Mouse (Mus musculus): Measurements from ENCODE around the gene Znhit3. TPM values are rescaled to one million over a fixed set of nuclear protein-coding genes. Genes with fewer than 3 reads are reported as not detected.
A peak's percentile ranks its signal among the peaks of the same experiment; 100 is the strongest.
"Not testable (repeated sequence)": the region's sequence is repeated elsewhere in the genome, so short reads cannot be mapped to it uniquely, and the experiment has no call there.

Znhit3 gene
- polyA plus RNA-seq, 1 experiment: 20.2 TPM

DNA sequence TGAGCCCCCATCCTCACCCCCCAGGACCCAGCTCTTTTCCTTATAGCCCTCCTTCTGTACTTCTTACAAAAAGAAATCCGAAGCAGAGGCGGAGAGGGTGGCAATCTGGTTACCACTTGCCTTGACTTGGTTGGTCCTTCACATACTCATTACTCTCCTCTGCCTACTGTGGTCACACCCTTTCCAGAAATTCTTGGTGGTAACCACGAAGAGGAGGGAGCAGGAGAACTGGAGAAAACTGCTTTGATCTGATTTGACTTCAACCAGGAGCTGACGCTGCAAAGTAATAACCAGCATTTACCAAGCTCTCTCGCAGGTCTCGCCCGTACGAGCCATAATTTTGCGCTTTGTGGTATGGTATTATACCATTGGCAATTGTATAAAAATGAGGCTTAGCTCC, 35.2 kb downstream of the Znhit3 start:
- H3K4me1 ChIP-seq (ENCODE audit: control insufficient read depth, insufficient read depth, low read length): no peaks in the 10 kb centered on the region
- TF ChIP-seq POLR2A (IDR thresholded peaks at IDR 0.05; ENCODE audit: low read depth, low read length) (0 out of 2 replicates have a peak, but pooled peaks have one; percentile 8), CTCF (IDR thresholded peaks at IDR 0.05; ENCODE audit: borderline replicate concordance, insufficient read depth, low read length) (no peak)
- peak overlapping the region; percentile 89 for H3K4me3 ChIP-seq (ENCODE audit: insufficient read depth, low read length)
- H3K27ac ChIP-seq (ENCODE audit: insufficient read depth, low read length): peak overlapping the region; percentile 74

DNA sequence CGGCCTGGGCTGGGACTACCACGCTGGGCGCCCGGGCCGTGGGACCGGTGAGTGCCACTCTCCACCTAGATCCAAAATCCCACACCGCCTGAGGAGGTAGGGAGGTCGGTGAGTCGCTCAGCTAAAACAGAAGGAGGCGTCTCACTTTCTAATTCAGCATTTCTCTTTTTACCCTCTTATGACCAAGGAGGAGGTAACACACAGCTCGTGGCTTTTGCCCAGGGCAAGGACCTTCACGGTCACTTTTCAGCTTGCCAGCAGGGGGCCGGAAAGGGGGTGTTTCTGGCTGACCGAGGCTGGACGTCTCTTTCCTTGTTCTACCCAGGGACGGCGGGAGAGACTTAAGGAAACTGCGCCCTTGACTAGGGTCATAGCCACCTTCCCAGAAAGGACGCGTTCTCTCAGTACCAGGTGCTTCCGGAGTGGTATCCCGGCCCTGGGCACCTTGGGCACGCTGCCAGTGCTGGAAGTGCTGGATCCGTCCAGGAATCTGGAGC, 35.7 kb downstream of the Znhit3 start:
- peak overlapping the region; percentile 89 for H3K4me3 ChIP-seq (ENCODE audit: insufficient read depth, low read length)
- TF ChIP-seq POLR2A (IDR thresholded peaks at IDR 0.05; ENCODE audit: low read depth, low read length): no peak; the same call in 1 of the 2 replicates
- no peak for TF ChIP-seq CTCF (IDR thresholded peaks at IDR 0.05; ENCODE audit: borderline replicate concordance, insufficient read depth, low read length)
- no peaks in the 10 kb centered on the region for H3K4me1 ChIP-seq (ENCODE audit: control insufficient read depth, insufficient read depth, low read length)
- H3K27ac ChIP-seq (ENCODE audit: insufficient read depth, low read length): peak overlapping the region; percentile 74

DNA sequence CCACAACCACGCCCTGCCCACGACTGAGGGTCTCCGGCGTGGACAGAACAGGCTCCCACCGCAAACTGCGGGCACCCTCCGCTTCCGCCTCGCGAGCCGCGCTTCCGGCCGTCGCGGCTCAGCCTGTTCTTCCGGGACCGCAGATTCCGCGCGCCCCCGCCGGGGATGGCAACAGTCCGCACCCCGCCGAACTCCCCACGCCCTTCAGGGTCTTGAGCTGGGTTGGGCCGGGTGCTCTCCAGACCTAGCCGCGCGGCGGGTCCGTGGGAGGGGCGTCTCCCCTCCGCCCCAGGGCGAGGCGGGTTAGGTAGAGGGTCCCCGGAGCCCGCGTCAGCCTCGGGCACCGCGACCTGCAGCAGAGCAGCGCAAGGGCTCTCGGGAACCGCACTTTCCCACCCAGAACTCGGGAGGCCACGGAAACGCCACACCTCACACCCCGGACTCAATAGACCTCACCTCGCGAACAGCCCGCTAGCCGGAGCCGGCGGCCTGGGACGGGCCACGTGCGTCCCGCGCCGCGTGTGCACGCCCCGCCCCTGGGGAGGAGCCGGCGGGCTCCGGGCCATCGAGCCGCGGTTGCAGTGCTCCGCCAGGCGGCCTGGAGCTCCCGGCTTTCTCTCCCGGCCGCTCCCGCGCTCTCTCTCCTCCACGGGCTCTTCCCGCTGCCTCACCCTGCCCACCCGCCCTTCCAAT, 36.2 kb downstream of the Znhit3 start, which contains the start of the genes Myo19 and Pigw:
TSS of gene Myo19 (plus strand) at position 377 of the 693 bp plus-strand sequence.
TSS of gene Pigw (minus strand) at position 514 of the 693 bp plus-strand sequence.
- H3K27ac ChIP-seq (ENCODE audit: insufficient read depth, low read length): peak within 1 kb of the TSS; percentile 74
- peak within 1 kb of the TSS; percentile 89 for H3K4me3 ChIP-seq (ENCODE audit: insufficient read depth, low read length)
- peak; percentile 75 for TF ChIP-seq POLR2A (IDR thresholded peaks at IDR 0.05; ENCODE audit: low read depth, low read length)
- TF ChIP-seq CTCF (IDR thresholded peaks at IDR 0.05; ENCODE audit: borderline replicate concordance, insufficient read depth, low read length): no peak
- H3K4me1 ChIP-seq (ENCODE audit: control insufficient read depth, insufficient read depth, low read length): no peaks in the 10 kb centered on the region

DNA sequence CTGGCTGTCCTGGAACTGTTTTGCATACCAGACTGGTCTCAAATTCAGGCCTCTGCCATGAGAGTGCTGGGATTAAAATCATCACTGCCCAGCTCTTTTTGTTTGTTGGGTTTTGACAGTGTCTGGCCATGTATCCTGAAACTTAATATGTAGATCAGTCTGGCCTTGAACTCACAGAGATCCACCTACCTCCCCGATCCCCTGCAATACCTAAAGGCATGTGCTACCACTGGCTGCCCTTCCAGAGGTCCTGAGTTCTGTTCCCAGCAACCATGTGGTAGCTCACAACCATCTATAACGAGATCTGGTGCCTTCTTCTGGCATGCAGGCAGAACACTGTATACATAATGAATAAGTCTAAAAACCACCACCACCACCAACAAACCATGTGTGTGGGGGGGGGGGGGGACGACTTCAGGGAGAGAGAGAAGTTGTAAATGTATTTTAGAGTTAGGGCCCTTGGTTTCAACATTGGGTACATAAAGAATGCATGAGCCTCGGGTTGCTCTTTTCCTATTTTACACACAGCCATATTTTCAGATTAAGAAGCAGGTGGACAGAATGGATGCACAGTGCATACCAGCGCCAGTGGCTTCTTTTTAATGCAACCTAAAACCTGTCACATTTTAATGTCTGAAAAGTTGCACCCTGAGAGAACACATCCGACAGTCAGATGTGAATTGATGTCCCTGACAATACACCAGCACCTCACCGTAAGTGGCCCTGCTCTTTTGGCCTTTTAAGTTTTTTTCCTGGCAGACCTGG, 37.0 kb downstream of the Znhit3 start:
- TF ChIP-seq POLR2A (IDR thresholded peaks at IDR 0.05; ENCODE audit: low read depth, low read length): 0 out of 2 replicates have a peak, but pooled peaks have one; percentile 29
- TF ChIP-seq CTCF (IDR thresholded peaks at IDR 0.05; ENCODE audit: borderline replicate concordance, insufficient read depth, low read length): no peak
- Histone ChIP-seq H3K27ac (ENCODE audit: insufficient read depth, low read length) (peak overlapping the region; percentile 74; the same call in 1 of the 2 replicates), H3K4me3 (ENCODE audit: insufficient read depth, low read length) (peak overlapping the region; percentile 89), H3K4me1 (ENCODE audit: control insufficient read depth, insufficient read depth, low read length) (no peaks in the 10 kb centered on the region)

DNA sequence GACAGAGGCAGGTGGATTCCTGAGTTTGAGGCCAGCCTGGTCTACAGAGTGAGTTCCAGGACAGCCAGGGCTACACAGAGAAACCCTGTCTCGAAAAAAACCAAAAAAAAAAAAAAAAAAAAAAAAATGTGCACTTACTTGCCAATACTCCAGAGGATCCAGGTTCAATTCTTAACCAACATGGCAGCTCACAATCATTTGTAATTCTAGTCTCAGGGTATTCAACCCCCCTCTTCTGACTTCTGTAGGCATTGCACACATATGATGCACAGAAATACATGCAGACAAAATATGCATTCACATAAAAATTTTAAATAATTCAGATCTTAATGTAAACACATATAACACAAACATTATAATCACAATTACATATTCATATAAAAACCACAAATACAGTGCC, 40.1 kb downstream of the Znhit3 start:
- not testable (repeated sequence) for H3K4me3 ChIP-seq (ENCODE audit: insufficient read depth, low read length)

DNA sequence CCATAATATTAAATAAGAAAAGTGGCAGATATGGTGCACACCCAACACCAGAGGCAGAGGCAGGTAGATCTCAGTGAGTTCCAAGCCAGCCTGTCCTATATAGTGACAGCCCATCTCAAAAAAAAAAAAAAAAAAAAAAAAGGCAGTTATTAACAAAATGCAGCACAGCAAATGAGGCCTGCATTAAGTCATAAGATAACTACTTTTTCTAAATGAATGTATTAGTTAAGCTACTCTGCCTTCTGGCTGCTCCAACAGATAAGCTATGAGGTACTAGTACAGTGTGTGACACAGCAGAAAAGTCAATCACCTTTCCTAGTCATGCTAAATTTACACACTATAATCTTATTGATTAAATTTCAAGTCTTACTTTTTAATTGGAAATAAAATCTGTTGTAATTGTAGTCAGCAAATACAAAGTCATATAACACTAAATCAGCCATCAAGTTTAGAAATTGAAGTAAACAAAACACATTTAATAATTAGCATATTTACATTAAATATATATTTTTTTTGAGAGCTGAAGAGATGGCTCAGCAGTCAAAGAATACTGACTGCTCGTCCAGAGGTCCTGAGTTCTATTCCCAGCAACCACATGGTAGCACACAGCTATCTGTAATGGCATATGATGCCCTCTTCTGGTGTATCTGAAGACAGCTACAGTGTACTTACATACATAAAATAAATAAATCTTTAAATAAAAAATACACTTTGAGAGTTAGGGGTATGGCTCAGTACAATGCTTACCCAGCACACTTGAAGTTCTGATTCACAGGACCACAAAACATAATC, 42.9 kb downstream of the Znhit3 start:
- no peak for TF ChIP-seq CTCF (IDR thresholded peaks at IDR 0.05; ENCODE audit: borderline replicate concordance, insufficient read depth, low read length)
- no peak for TF ChIP-seq POLR2A (IDR thresholded peaks at IDR 0.05; ENCODE audit: low read depth, low read length)
- no peak overlapping the region for H3K27ac ChIP-seq (ENCODE audit: insufficient read depth, low read length)
- no peak overlapping the region for H3K4me3 ChIP-seq (ENCODE audit: insufficient read depth, low read length)
- no peaks in the 10 kb centered on the region for H3K4me1 ChIP-seq (ENCODE audit: control insufficient read depth, insufficient read depth, low read length)

More for the DNA sequence above, 40.1 kb downstream of the Znhit3 start:
- H3K27ac ChIP-seq (ENCODE audit: insufficient read depth, low read length); H3K4me1 ChIP-seq (ENCODE audit: control insufficient read depth, insufficient read depth, low read length): not testable (repeated sequence)

DNA sequence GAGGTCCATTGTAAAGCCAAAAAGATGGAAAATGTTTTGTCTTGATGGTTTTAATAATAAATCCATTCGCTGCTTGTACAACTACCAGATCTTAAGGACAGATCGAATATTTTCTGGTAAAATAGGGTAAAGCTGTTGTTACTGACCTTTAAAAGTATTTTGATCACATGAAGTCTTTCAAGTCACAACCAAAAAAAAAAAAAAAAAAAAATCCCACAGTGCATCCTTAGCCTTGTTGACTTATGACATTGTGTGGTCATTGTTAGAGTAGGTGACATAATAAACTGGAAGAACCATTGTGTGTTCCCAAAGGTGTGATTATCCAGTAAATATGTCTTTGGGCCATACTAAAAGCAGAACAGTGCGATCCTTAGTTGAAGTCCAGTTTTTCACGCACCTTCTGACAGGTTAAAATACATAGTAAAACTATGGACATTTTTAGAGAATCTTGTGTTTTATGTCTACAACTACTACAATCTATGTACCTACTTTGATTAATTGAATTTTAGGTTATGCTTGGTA, 44.6 kb downstream of the Znhit3 start:
- peak overlapping the region; percentile 64 for H3K27ac ChIP-seq (ENCODE audit: insufficient read depth, low read length)
- H3K4me3 ChIP-seq (ENCODE audit: insufficient read depth, low read length): peak overlapping the region; percentile 81
- H3K4me1 ChIP-seq (ENCODE audit: control insufficient read depth, insufficient read depth, low read length): peaks cover 2% of the 10 kb centered on the region; the same call in 1 of the 2 replicates
- TF ChIP-seq CTCF (IDR thresholded peaks at IDR 0.05; ENCODE audit: borderline replicate concordance, insufficient read depth, low read length) (no peak), POLR2A (IDR thresholded peaks at IDR 0.05; ENCODE audit: low read depth, low read length) (no peak)

DNA sequence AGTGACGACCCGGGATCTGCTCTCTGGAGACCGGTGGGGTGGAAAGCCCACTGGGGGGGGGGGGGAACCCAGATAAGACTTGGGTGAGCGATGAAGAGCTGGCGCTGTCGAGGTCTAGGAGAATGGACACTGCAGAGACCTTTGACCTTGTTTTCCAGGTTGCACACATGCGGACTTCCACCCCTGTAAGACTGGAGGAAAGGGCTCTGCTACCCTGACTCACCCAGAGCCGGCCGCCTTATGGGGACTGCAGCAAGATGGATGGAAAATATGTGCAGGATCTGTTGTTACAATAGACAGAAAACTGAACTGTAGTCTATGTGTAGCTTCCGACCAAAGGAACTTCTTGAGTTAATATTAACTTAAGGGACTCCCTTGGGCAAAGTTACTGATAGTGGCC, 45.1 kb downstream of the Znhit3 start:
- TF ChIP-seq CTCF (IDR thresholded peaks at IDR 0.05; ENCODE audit: borderline replicate concordance, insufficient read depth, low read length) (no peak), POLR2A (IDR thresholded peaks at IDR 0.05; ENCODE audit: low read depth, low read length) (no peak; the same call in 1 of the 2 replicates)
- H3K4me1 ChIP-seq (ENCODE audit: control insufficient read depth, insufficient read depth, low read length): peaks cover 2% of the 10 kb centered on the region; the same call in 1 of the 2 replicates

More for the DNA sequence above, 45.1 kb downstream of the Znhit3 start:
- H3K4me3 ChIP-seq (ENCODE audit: insufficient read depth, low read length): peak overlapping the region; percentile 81
- peak overlapping the region; percentile 64 for H3K27ac ChIP-seq (ENCODE audit: insufficient read depth, low read length)

All from embryonic fibroblast, embryonic 13.5 days (primary cell).